Mouse (Mus musculus) brown adipose tissue, adult 24 weeks (tissue): ENCODE measurements at regions not wholly inside any gene's neighbourhood (a gene's known extent, or its start where the extent isn't known, plus 50 kb on each side); places are given as distances from the start of the nearest gene placed in this dataset.

ENCODE experiments used
- H3K27ac ChIP-seq: fragments of 200-500 bp; replicated peaks from 2 replicates; pipeline ENCODE4 v1.5.1; 2012; ENCODE audit warnings: low read depth, mild to moderate bottlenecking, low read length
- H3K4me1 ChIP-seq: fragments of 200-500 bp; 2 replicates; pipeline ENCODE4 v1.6.1; 2012; ENCODE audit warnings: low read length, mixed read lengths; ENCODE audit not compliant: control insufficient read depth, insufficient read depth, insufficient read length
- H3K4me3 ChIP-seq: fragments of 200-500 bp; 2 replicates; pipeline ENCODE4 v1.5.1; 2012; ENCODE audit warnings: low read depth, mild to moderate bottlenecking, low read length, moderate library complexity; ENCODE audit not compliant: insufficient read depth

- Histone ChIP-seq H3K4me1 (no peaks in the 10 kb centered on the region), H3K27ac (no peak overlapping the region), H3K4me3 (no peak overlapping the region)
These were observed 109.5 kb upstream of the Slc35f3 start for GRCm38 (mm10) chr8:126188741-126189285.

GRCm38 (mm10) chr8:126195616-126196015, 102.7 kb upstream of the Slc35f3 start:
- Histone ChIP-seq H3K27ac (no peak overlapping the region), H3K4me1 (no peaks in the 10 kb centered on the region), H3K4me3 (no peak overlapping the region)

DNA sequence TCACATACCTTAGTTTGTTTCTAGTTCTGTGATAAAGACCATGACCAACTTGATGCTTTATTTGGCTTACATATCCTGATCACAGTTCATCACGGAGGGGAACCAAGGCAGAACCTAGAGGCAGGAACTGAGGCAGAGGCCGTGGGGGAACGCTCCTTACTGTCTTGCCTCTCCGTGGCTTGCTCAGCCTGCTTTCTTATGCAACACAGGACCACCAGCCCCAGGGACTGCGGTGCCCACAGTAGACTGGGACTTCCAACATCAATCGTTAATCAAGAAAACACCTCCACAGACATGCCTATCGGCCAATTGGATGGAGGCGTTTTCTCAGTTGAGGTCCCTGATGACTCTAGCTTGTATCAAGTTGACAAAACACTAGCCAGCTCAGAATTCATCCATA, 87.8 kb upstream of the Slc35f3 start:
- no peaks in the 10 kb centered on the region for H3K4me1 ChIP-seq
- H3K4me3 ChIP-seq = no peak overlapping the region
- H3K27ac ChIP-seq = no peak overlapping the region

- H3K27ac ChIP-seq = no peak overlapping the region
- no peaks in the 10 kb centered on the region for H3K4me1 ChIP-seq
- no peak overlapping the region for H3K4me3 ChIP-seq
These were observed 85.6 kb upstream of the Slc35f3 start for GRCm38 (mm10) chr8:126212802-126213201.

DNA sequence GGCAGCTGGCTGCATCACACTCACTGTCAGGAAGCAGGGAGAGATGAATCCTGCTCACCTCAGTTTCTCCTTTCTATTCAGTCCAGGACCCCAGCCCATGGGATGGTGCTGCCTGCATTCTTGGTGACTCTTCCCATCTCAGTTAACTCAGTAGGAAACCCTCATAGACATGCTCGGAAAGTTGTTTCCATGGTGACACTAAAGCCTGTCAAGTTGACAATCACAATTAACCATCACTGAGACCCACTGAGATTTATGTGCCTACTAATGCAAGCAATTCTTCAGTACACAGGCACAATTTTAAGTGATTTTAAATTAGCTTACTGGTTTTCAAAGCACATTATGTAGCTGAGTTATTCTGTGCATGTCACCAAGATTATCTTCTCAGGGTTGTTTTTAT, 83.8 kb upstream of the Slc35f3 start:
- Histone ChIP-seq H3K4me1 (no peaks in the 10 kb centered on the region), H3K27ac (no peak overlapping the region), H3K4me3 (no peak overlapping the region)

- Histone ChIP-seq H3K27ac (no peak overlapping the region), H3K4me1 (no peaks in the 10 kb centered on the region), H3K4me3 (no peak overlapping the region)
These were observed 82.0 kb upstream of the Slc35f3 start for GRCm38 (mm10) chr8:126216391-126216790.

DNA sequence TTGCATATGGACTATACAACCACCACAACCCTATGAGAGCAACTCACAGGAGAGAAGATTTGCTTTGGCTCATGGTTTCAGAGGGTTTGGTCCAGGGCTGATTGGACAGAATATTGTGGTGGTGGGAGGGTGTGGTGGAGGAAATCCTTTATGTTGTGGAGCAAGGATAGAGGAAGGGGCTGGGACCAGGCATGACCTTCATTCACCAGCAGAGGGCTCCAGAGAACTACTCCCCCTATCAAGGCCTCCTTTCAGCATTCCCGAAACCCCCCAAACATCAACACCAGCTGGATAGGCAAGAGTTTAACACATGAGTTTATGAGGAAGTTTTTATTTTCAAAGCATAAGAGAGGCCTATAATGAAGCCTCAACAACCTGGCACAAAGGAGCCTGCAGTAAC, 76.7 kb upstream of the Slc35f3 start:
- no peak overlapping the region for H3K27ac ChIP-seq
- no peaks in the 10 kb centered on the region for H3K4me1 ChIP-seq
- H3K4me3 ChIP-seq = no peak overlapping the region

- no peak overlapping the region for H3K4me3 ChIP-seq
- no peak overlapping the region for H3K27ac ChIP-seq
- no peaks in the 10 kb centered on the region for H3K4me1 ChIP-seq
These were observed 66.6 kb upstream of the Slc35f3 start for GRCm38 (mm10) chr8:126231801-126232200.

DNA sequence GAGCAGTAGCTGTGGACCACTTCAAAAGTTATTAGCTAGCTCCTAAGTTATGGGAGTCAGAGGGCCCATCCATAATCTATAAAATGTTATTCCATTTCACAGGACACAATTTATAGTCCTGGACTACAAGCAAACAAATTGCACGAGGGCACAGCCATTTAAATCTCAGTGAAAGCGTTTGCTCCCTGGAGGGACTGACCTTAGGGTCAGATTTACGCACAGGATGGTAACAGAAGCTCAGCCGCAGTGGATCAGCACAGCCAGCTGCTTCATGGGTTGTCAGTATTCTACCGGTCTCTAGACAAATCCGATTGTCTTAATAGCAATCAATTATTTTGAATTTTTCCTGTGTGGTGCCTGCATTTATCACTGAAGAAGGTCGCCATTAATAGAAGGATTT, 65.8 kb upstream of the Slc35f3 start:
- Histone ChIP-seq H3K27ac (no peak overlapping the region), H3K4me3 (no peak overlapping the region), H3K4me1 (no peaks in the 10 kb centered on the region)

- no peak overlapping the region for H3K4me3 ChIP-seq
- H3K27ac ChIP-seq = no peak overlapping the region
- H3K4me1 ChIP-seq = no peaks in the 10 kb centered on the region
These were observed 58.7 kb upstream of the Slc35f3 start for GRCm38 (mm10) chr8:126239684-126240083.

DNA sequence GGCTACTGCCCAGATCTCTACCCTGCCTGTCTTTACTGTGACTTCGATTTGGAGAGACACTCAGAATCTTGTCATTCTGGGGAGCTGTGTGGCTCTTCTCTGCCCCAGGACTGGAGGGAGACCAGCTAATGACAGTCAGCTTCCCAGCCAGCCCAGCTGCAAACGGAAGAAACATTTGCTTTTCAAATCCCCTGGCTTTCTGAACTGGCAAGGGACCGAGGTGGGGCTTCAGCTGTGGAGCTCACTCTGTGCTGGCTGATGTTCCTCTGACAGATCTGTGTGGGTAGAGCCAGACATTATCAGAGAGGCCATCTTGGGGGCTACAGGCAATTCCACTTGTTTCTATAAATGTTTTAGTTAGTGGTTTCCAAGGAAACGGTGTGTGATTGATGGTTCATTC, 54.0 kb upstream of the Slc35f3 start:
- H3K4me3 ChIP-seq = no peak overlapping the region
- H3K4me1 ChIP-seq = no peaks in the 10 kb centered on the region
- H3K27ac ChIP-seq = no peak overlapping the region
